Mouse (Mus musculus): Measurements from ENCODE around the gene Ppp1r14c.

Ppp1r14c gene

GRCm38 (mm10) chr10:3403416-3404137, 37.7 kb downstream of the Ppp1r14c start:
- 66% methylated on average over 7 of the region's 7 CpGs for WGBS

- 94% methylated on average over 4 of the region's 4 CpGs for WGBS
These were observed 38.5 kb downstream of the Ppp1r14c start for GRCm38 (mm10) chr10:3404362-3404761.

GRCm38 (mm10) chr10:3406280-3406679, 40.4 kb downstream of the Ppp1r14c start:
- 59% methylated on average over 2 of the region's 2 CpGs for WGBS

- 84% methylated on average over 6 of the region's 6 CpGs for WGBS
These were observed 42.3 kb downstream of the Ppp1r14c start for GRCm38 (mm10) chr10:3408036-3408661.

GRCm38 (mm10) chr10:3408699-3409098, 42.8 kb downstream of the Ppp1r14c start:
- 72% methylated on average over 3 of the region's 3 CpGs for WGBS

- WGBS, result 56% methylated on average over 3 of the region's 3 CpGs
These were observed 45.4 kb downstream of the Ppp1r14c start for GRCm38 (mm10) chr10:3411222-3411621.

- 67% methylated on average over 2 of the region's 2 CpGs for WGBS
These were observed 45.8 kb downstream of the Ppp1r14c start for GRCm38 (mm10) chr10:3411639-3412038.

- WGBS, result 60% methylated on average over 5 of the region's 5 CpGs
These were observed 49.0 kb downstream of the Ppp1r14c start for GRCm38 (mm10) chr10:3414813-3415212.

GRCm38 (mm10) chr10:3416565-3416964, 50.7 kb downstream of the Ppp1r14c start:
- 61% methylated on average over 4 of the region's 4 CpGs for WGBS

GRCm38 (mm10) chr10:3417408-3417807, 51.6 kb downstream of the Ppp1r14c start:
- WGBS, result 46% methylated on average over 4 of the region's 4 CpGs

GRCm38 (mm10) chr10:3427689-3428399, 62.0 kb downstream of the Ppp1r14c start:
- WGBS, result 43% methylated on average over 3 of the region's 3 CpGs

- WGBS, result 92% methylated on average over 8 of the region's 8 CpGs
These were observed 69.1 kb downstream of the Ppp1r14c start for GRCm38 (mm10) chr10:3434848-3435474.

GRCm38 (mm10) chr10:3440722-3441471, 75.0 kb downstream of the Ppp1r14c start:
- 32% methylated on average over 2 of the region's 2 CpGs for WGBS

GRCm38 (mm10) chr10:3446748-3447147, 80.9 kb downstream of the Ppp1r14c start:
- WGBS, result 91% methylated on average over 10 of the region's 10 CpGs

- WGBS, result 88% methylated on average over 5 of the region's 5 CpGs
These were observed 82.8 kb downstream of the Ppp1r14c start for GRCm38 (mm10) chr10:3448699-3449098.

- 84% methylated on average over 4 of the region's 4 CpGs for WGBS
These were observed 86.1 kb downstream of the Ppp1r14c start for GRCm38 (mm10) chr10:3451930-3452329.

GRCm38 (mm10) chr10:3452822-3453475, 87.1 kb downstream of the Ppp1r14c start:
- WGBS, result 76% methylated on average over 3 of the region's 3 CpGs

- 67% methylated on average over 1 of the region's 1 CpGs for WGBS
These were observed 92.8 kb downstream of the Ppp1r14c start for GRCm38 (mm10) chr10:3458686-3459085.

GRCm38 (mm10) chr10:3460841-3461240, 95.0 kb downstream of the Ppp1r14c start:
- 97% methylated on average over 1 of the region's 1 CpGs for WGBS

GRCm38 (mm10) chr10:3466135-3466626, 100.3 kb downstream of the Ppp1r14c start:
- WGBS, result 63% methylated on average over 4 of the region's 4 CpGs

GRCm38 (mm10) chr10:3468590-3468989, 102.7 kb downstream of the Ppp1r14c start:
- WGBS, result 83% methylated on average over 4 of the region's 4 CpGs

Data from cerebral cortex, adult 2 months (tissue).